Mouse (Mus musculus) kidney, adult 2 months (tissue): ENCODE results near the gene Myo15b. TPM values are rescaled to one million over a fixed set of nuclear protein-coding genes. Genes with fewer than 3 reads are reported as not detected.

Experiments
- DNase-seq: peaks from one replicate; pipeline ENCODE4 v3.0.0; 2021
- H3K27ac ChIP-seq: fragments of 200-500 bp; 2 replicates; pipeline ENCODE4 v1.5.1; 2012; ENCODE audit warnings: low read depth, low read length, control low read depth, inconsistent platforms; ENCODE audit not compliant: insufficient read depth
- H3K27me3 ChIP-seq: fragments of 200-500 bp; replicated peaks from 2 replicates; pipeline ENCODE4 v1.6.1; 2012; ENCODE audit warnings: mild to moderate bottlenecking, moderate library complexity, low read length, inconsistent platforms; ENCODE audit not compliant: control insufficient read depth, insufficient read depth
- H3K36me3 ChIP-seq: fragments of 200-500 bp; 2 replicates; pipeline ENCODE4 v1.6.1; 2012; ENCODE audit warnings: mild to moderate bottlenecking, moderate library complexity, low read length, inconsistent platforms; ENCODE audit not compliant: control insufficient read depth, insufficient read depth
- H3K4me1 ChIP-seq: fragments of 200-500 bp; 2 replicates; pipeline ENCODE4 v1.6.1; 2011; ENCODE audit warnings: low read length; ENCODE audit not compliant: control insufficient read depth, insufficient read depth
- H3K4me3 ChIP-seq: fragments of 200-500 bp; 2 replicates; pipeline ENCODE4 v1.5.1; 2011; ENCODE audit warnings: mild to moderate bottlenecking, low read depth, low read length, control low read depth; ENCODE audit not compliant: insufficient read depth
- CTCF ChIP-seq: fragments of 200-500 bp; conservative IDR thresholded peaks from 2 replicates; pipeline ENCODE4 v1.5.1; 2011; ENCODE audit warnings: low read depth, mild to moderate bottlenecking, control low read depth, low read length, moderate library complexity, mixed read lengths; ENCODE audit not compliant: insufficient read depth, insufficient read length
- POLR2A ChIP-seq: fragments of 200-500 bp; IDR thresholded peaks from one replicate; pipeline ENCODE4 v1.6.1; 2011; ENCODE audit warnings: low read depth, low read length, control low read depth
- WGBS: fragments of 180-500 bp; shearing (Covaris S2); methylation state at CpG from one replicate; pipeline ENCODE4 v1.1.7; 2018; 5-methylcytosine and 5-hydroxymethylcytosine counted together
- polyA plus RNA-seq: library from polyadenylated mRNA; depleted of rRNA; stranded (reverse); fragments of >200 nt; gene quantifications from 2 replicates; pipeline ENCODE4 v1.2.3, GENCODE M21; 2012

Myo15b gene
- polyA plus RNA-seq, 1 experiment = 104 TPM

DNA sequence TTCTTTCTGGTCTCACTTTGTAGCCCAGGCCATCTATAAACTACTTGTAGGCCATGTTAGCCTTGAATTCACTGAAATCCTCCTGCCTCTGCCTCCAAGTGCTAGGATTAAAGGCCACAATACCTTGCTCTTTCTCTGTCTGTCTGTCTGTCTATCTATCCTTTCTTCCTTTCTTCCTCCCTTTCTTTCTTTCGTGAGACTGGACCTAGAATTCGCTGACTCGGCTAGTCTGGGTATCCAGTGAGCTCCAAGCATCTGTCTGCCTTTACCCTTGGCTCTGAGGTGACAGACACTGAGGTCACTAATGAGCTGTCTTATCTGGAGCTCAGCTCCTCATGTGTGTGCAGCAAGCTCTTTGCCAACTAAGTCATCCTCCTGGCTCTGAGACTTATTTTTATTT lies 17.7 kb downstream of the Myo15b start:
- H3K4me3 ChIP-seq = no peak overlapping the region
- no peak overlapping the region for H3K27ac ChIP-seq
- no peaks in the 10 kb centered on the region for H3K27me3 ChIP-seq
- peaks cover 3% of the 10 kb centered on the region; the same call in 1 of the 2 replicates for H3K4me1 ChIP-seq
- WGBS = 82% methylated on average over 3 of the region's 3 CpGs
- TF ChIP-seq CTCF (no peak), POLR2A (no peak)
- DNase-seq = no peak
- H3K36me3 ChIP-seq = no peaks in the 10 kb centered on the region

DNA sequence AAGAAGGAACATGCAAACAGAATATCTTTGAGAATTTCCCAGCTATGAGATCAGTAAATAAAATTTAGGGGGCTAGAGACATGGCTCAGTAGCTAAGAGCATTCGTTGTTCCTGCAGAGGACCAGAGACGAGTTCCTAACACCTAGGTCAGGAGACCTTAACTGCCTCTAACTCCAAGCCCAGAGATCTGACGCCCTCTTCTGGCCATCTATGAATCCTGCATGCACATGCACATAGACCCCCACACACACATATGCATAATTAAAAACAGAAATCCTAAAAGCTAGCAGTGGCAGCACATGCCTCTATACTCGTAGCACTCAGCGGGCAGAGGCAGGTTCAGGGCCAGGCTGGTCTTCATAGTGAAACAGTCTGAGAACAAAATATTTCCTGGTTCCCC lies 18.2 kb downstream of the Myo15b start:
- Histone ChIP-seq H3K4me3 (no peak overlapping the region), H3K36me3 (no peaks in the 10 kb centered on the region), H3K4me1 (peaks cover 3% of the 10 kb centered on the region; the same call in 1 of the 2 replicates), H3K27me3 (no peaks in the 10 kb centered on the region), H3K27ac (no peak overlapping the region)
- 91% methylated on average over 5 of the region's 5 CpGs for WGBS
- TF ChIP-seq POLR2A (no peak), CTCF (0 out of 2 replicates have a peak, but pooled peaks have one; percentile 13)
- no peak for DNase-seq

GRCm38 (mm10) chr11:115877174-115877755 lies 19.1 kb downstream of the Myo15b start:
- 29% methylated on average over 6 of the region's 6 CpGs for WGBS
- no peaks in the 10 kb centered on the region for H3K36me3 ChIP-seq
- TF ChIP-seq POLR2A (no peak), CTCF (no peak)
- H3K27me3 ChIP-seq = no peaks in the 10 kb centered on the region
- H3K27ac ChIP-seq = peak overlapping the region; percentile 75
- DNase-seq = peak; percentile 90
- peak overlapping the region; percentile 52 for H3K4me3 ChIP-seq
- peaks cover 3% of the 10 kb centered on the region; the same call in 1 of the 2 replicates for H3K4me1 ChIP-seq

- peak; percentile 65 for DNase-seq
- Histone ChIP-seq H3K36me3 (no peaks in the 10 kb centered on the region), H3K27ac (no peak overlapping the region), H3K4me3 (peak overlapping the region; percentile 52), H3K4me1 (peaks cover 3% of the 10 kb centered on the region; the same call in 1 of the 2 replicates), H3K27me3 (no peaks in the 10 kb centered on the region)
- TF ChIP-seq CTCF (no peak), POLR2A (no peak)
- 66% methylated on average over 8 of the region's 8 CpGs for WGBS
These were observed 19.9 kb downstream of the Myo15b start for GRCm38 (mm10) chr11:115878071-115878470.

DNA sequence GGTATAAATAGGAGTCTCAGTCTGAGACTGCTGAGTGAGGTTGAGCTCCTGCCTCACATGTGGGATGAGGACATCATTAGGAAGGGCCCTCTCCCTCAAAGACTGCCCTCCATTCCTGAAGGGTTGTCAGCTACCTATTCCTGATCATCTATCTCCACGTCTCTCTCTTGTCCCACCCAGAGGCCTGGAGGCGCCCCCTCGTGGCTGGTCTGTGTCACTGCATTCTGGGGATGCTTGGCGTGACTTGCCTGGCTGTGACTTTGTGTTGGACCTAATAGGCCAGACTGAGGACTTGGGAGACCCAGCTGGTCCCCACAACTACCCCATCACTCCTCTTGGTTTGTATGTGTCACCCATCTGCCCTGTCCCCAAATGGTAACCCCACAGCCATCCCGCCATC lies 22.8 kb downstream of the Myo15b start:
- 39% methylated on average over 5 of the region's 5 CpGs for WGBS
- Histone ChIP-seq H3K4me3 (no peak overlapping the region), H3K4me1 (peaks cover 3% of the 10 kb centered on the region; the same call in 1 of the 2 replicates), H3K36me3 (no peaks in the 10 kb centered on the region), H3K27me3 (no peaks in the 10 kb centered on the region), H3K27ac (no peak overlapping the region)
- no peak for TF ChIP-seq POLR2A
- peak; percentile 75 for TF ChIP-seq CTCF
- DNase-seq = peak; percentile 41

DNA sequence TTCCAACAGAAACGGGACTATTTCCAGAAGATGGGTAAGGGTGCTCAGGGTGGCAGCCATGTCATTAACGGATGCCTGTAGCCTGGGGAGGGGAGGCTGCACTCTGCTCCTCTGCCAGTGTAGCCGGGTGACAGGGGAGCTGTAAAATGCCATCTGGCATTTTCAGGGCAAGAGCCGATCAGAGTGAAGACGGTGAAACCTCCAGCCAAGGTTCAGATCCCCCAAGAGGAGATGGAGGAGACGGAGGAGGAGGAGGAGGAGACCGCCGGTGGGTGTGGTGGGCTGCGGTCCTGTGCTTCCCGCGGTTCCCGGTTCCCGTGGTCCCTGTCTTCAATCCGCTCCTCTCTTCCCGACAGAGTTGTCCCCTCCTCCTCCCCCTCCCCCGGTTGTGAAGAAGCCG lies 25.0 kb downstream of the Myo15b start:
- 36% methylated on average over 17 of the region's 17 CpGs for WGBS

DNA sequence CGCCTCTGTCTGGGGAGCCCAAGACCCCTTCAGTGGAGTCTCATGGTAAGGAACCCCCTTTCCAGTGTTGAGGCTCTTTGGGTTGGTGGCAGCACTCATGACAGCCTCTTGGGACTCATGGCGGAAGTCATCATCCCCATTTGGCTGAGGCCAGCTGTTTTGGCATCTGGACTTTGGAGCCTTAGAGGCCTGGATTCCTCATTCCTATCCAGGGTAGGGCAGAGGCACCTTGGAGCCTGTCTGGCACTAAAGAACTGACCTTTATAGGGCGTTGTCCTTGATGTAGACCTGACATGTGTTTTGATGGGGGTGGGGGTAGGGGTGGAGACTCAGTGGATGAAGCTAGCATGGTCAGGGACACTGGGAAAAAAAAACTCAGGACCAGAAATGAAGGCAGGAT lies 26.2 kb downstream of the Myo15b start:
- DNase-seq = peak; percentile 78
- H3K27ac ChIP-seq = no peak overlapping the region
- no peaks in the 10 kb centered on the region for H3K36me3 ChIP-seq
- TF ChIP-seq CTCF (no peak), POLR2A (no peak)
- H3K4me1 ChIP-seq = no peaks in the 10 kb centered on the region
- WGBS = 74% methylated on average over 3 of the region's 3 CpGs
- no peak overlapping the region for H3K4me3 ChIP-seq
- no peaks in the 10 kb centered on the region for H3K27me3 ChIP-seq

More for the DNA sequence above, 25.0 kb downstream of the Myo15b start:
- Histone ChIP-seq H3K36me3 (no peaks in the 10 kb centered on the region), H3K4me3 (no peak overlapping the region), H3K27ac (no peak overlapping the region), H3K27me3 (no peaks in the 10 kb centered on the region), H3K4me1 (no peaks in the 10 kb centered on the region)
- no peak for DNase-seq
- TF ChIP-seq CTCF (no peak), POLR2A (no peak)

- Histone ChIP-seq H3K4me1 (no peaks in the 10 kb centered on the region), H3K27ac (no peak overlapping the region), H3K27me3 (no peaks in the 10 kb centered on the region), H3K36me3 (no peaks in the 10 kb centered on the region), H3K4me3 (no peak overlapping the region)
- DNase-seq = no peak
- 77% methylated on average over 11 of the region's 11 CpGs for WGBS
- TF ChIP-seq POLR2A (no peak), CTCF (no peak)
These were observed 27.1 kb downstream of the Myo15b start for GRCm38 (mm10) chr11:115885281-115885680.
